Mouse (Mus musculus): ENCODE results near the gene Mamld1.
"Not testable (repeated sequence)": the region's sequence is repeated elsewhere in the genome, so short reads cannot be mapped to it uniquely, and the experiment has no call there.

The Mamld1 gene

DNA sequence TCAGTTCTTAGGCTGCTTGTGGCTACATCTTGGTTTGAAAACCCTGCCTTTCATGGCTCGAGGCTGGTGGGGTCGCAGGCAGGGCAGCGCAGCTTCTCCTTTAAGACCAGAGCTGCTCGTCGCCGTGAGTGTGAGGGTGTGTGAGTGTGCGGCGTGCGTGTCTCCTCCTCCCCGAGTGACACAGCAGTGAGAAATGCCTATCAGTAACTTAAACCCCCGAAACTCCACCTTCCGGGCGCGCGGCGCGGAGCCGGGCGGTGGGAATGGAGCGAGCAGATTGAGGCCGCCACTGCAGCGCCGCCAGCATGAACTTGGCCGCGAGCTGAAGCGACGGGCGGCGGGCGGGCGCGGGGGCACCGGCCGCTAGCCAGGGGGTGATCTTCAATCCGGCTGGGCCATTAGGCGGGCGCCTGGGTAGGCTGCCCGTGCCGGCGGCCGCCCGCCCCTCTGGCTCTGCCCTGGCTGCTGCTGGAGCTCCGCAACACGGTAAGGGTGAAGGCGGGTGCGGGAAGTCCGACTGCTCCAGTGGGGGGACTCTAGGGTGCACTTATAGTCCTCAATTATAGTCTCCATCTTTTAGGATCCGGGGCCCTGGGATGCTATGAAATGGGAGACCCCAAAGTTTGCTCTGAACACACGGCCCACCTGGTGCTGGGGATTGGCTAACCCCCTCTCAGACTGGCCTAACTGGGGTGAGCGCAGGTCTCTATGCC is at the start of gene Mamld1:
TSS of gene Mamld1 (plus strand) at position 393 of the 713 bp plus-strand sequence.
- peak in 1 of 2 experiments; percentile 2 for DNase-seq (ENCODE audit: low spot score in 2 of 2)

GRCm38 (mm10) chrX:71024718-71025117 is 25.3 kb upstream of the Mamld1 start:
- no peak for DNase-seq (ENCODE audit: low spot score in 2 of 2)

- no peak for DNase-seq (ENCODE audit: low spot score in 2 of 2)
Measured at GRCm38 (mm10) chrX:71028007-71028406, 22.0 kb upstream of the Mamld1 start.

DNA sequence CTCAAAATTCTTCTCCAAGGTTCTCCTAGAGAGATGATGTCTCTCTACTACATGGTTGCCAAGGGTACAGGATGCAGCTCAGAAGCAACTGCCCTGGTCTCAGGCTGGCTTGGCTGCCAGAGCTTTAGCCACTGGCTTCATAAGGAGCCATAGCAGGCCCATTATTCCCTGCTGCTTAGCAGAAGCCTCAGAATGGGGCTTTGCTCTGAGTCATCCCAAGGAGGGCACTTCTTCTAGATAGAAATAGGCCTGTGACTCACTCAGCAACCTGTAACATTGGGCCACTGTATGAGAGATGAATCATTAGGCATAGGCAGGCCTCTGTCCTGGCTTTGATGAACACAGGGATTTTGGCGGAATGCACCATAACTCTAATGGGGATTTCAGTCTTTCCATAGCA is 21.1 kb upstream of the Mamld1 start:
- not testable (repeated sequence) for DNase-seq (ENCODE audit: low spot score in 2 of 2)

DNA sequence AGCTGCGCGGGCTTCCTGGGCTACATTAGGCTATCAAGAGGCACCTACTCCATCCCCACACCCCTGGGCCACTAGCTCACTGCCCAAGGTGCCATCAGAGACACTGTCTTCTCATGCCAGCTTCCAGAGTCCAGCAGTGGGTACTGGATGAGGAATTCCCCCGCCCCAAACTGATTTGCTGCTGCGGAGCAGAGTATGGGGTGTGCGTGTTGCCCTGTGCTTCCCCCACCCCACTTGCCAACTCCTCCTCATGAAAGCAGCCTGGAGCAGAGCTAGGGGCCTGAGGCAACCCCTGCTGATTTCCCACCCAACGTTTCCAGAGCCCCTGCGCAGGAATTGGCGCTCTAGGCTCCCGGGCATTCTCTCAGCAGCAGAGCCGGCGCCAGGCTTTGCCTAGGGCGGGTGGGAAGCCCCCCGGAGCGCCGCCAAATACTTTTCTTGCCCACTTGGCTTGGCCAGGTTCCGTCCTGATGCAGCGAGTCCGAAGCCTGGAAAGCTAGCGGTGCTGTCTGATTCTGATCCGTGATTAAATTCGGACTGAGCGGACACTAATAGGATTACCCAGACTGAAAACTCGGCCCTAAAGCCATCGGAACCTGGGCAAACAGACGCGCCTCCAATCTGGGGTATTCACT is 738 bp downstream of the Mamld1 start:
- DNase-seq (ENCODE audit: low spot score in 2 of 2), result no peak

GRCm38 (mm10) chrX:71051361-71052114 is 1.5 kb downstream of the Mamld1 start:
- DNase-seq (ENCODE audit: low spot score in 2 of 2), result no peak

DNA sequence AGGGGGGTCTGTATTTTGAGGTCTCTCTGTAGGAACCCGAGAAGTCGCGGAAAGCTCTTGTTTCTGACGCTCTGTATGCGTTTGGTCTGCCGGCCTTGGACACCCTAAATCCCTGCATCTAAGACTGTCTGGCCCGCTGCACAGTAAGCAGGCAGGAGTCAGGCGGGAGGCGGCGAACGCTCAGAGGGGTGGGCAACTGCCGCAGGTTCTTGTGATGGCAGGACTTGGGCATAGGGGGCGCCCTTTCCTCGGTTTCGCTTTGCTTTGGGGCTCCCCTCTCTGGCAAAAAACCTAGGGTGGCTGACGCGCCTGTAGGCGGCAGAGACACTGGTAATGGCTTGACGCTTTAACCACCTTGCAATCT is 2.0 kb downstream of the Mamld1 start:
- peak in 1 of 2 experiments; percentile 29 for DNase-seq (ENCODE audit: low spot score in 2 of 2)

DNA sequence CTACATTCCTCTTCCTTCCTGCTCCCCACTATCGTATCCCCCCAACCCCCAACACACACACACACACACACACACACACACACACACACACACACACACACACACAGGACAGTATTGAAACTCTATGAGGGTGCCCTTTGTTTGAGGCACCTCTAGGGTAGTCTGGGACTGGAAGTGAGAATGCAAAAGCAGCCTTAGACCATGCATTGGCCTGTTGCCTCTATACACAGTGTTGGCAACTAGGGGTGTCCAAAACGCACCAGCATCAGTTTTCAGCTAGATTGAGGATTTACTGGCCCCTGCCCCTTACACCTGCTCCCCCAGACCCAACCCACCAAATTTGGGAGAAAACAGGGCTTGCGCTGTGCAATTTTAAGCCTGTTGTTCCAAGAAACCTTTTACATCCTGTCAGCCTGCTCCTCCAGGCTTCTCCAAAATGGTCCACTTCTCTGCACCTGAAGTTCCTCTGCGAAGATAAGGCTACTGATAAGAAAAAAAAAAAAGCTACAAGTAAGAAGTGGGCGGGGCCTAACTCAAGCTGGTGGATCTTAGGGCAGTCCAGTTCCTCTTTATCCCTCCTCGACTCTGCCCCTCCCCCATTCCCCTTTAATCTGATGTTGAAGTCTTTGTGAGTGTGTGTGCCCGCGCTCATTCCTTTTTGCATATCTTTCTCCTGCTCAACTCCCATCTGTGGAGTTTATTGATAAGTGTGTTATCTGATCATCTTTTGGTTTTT is 2.6 kb downstream of the Mamld1 start:
- no peak for DNase-seq (ENCODE audit: low spot score in 2 of 2)

GRCm38 (mm10) chrX:71053246-71053645 is 3.2 kb downstream of the Mamld1 start:
- DNase-seq (ENCODE audit: low spot score in 2 of 2), result no peak

GRCm38 (mm10) chrX:71056968-71057367 is 6.9 kb downstream of the Mamld1 start:
- DNase-seq (ENCODE audit: low spot score in 2 of 2), result no peak

- no peak for DNase-seq (ENCODE audit: low spot score in 2 of 2)
Measured at GRCm38 (mm10) chrX:71085092-71085807, 35.2 kb downstream of the Mamld1 start.

- no peak for DNase-seq (ENCODE audit: low spot score in 2 of 2)
Measured at GRCm38 (mm10) chrX:71087370-71088079, 37.5 kb downstream of the Mamld1 start.

DNA sequence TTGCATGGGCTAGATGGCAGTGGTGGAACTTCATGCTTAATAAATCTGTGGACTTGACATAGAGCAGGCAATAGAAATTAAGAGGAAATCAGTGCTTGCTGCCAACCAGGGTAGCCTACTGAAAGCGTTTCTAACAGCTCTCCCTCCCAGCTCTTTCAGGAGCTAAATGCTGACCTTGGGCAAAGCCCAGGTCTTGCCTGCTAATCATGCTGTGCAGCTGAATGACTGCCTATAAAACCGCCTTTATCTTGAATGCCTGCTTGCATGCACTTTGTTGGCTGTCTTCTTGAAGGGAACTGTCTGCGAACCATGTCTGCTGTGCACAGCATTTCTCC is 38.0 kb downstream of the Mamld1 start:
- DNase-seq (ENCODE audit: low spot score in 2 of 2), result no peak

DNA sequence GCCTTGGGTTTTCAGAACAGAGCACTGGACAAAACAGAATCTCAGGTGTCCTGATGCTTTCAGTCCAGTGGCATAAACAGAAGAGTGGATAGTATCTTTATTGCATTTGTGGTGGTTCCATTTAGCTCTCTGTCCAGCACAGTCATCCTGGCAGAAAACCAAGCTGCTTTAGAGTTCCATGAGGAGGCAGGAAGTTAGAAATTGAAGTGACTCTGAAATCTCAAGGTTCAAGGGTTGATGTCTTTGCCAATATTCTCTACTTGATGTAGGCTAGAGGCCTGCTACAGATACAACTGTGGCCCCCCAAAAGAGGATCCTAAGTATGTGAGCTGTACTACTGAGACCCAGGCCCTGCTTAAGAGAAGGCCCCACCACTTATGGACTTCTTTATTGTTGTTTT is 55.8 kb downstream of the Mamld1 start:
- DNase-seq (ENCODE audit: low spot score in 2 of 2), result no peak

DNA sequence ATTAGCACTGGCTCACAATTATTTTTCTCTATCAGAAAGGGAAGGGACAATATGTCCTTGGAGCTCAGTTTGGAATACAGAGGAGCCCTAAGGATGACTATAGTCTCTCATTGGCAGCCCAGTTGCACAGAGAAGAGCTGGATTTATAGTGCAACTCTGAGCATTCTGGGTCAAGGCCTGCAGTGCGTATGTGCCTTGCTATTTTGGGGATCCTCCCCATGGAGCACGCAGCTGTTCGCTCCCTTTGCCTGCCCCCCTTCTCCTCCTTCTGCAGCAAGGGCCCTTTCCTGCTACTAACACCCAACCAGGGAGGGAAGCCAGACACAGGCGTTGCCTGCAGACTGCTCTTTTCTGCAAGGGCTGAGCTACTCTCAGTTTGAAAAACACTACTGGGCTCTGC is 56.3 kb downstream of the Mamld1 start:
- no peak for DNase-seq (ENCODE audit: low spot score in 2 of 2)

DNA sequence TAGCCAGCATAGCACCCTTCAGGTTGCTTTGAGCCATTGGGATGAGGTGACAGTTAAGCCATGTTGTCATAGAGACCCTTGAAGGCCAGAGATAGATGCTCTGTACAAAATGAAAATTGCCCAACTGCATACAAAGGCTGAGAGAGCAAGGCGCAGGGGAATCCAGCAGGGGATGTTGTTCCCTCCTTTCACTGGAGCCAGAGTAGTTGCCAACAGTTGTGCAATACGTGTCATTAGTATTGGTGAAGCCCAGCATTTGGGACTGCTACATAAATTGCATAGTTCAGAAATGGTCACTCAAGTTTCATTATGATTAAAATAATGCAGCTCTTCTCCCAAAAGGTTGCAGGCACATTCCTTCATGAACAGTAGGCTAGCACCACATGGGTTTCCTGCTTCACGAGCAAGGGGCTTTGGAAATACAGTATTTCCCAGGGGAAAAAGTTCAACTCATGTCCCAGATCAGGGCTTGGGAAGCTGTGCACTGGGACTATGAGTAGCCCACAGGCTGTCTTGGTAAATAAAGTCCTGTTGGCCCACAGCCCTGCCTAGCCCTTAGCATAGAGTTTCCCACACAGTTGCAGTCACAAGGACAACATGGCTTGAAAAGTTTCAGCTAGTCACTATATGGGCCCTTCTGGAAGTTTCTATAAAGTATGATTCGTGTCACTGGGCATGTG is 58.1 kb downstream of the Mamld1 start:
- DNase-seq (ENCODE audit: low spot score in 2 of 2), result no peak

GRCm38 (mm10) chrX:71110333-71110732 is 60.3 kb downstream of the Mamld1 start:
- no peak for DNase-seq (ENCODE audit: low spot score in 2 of 2)

- no peak for DNase-seq (ENCODE audit: low spot score in 2 of 2)
Measured at GRCm38 (mm10) chrX:71122359-71123293, 72.6 kb downstream of the Mamld1 start.

DNA sequence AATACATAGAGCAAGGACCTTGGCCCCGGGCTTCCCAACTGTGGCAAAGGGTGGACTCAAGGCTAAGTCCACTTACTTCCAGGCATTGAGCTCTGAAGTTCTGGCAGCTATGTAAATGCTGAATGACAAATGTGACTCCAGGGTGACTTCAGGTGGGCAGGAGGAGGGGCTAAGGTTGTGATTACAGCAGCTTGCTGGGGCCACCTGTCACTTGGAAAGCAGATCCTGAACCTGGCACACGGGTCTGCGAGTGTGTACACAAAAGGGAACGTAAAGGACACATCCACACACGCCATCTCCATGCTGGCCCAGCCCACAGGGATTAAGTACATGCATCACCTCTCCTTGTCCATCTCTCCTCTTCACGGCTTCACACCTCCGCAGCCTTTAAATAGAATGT is 75.0 kb downstream of the Mamld1 start:
- no peak for DNase-seq (ENCODE audit: low spot score in 2 of 2)
